Mouse (Mus musculus) hindbrain, postnatal 0 days (tissue): ENCODE results near the gene Hras. TPM values are rescaled to one million over a fixed set of nuclear protein-coding genes. Genes with fewer than 3 reads are reported as not detected.

Experiments used
- ATAC-seq: fragments of 200-750 bp; cut with Nextera tagmentation; 2 replicates; pipeline ENCODE4 v1.8.0; 2017; ENCODE audit warnings: mild to moderate bottlenecking, moderate TSS enrichment, moderate library complexity
- DNase-seq: peaks from one replicate; pipeline ENCODE4 v3.0.0-alpha.2; 2015; ENCODE audit warnings: low spot score
- H3K27ac ChIP-seq: fragments of 300-500 bp; sonication (generic); 2 replicates; pipeline ENCODE4 v1.5.1; 2014; ENCODE audit warnings: mild to moderate bottlenecking
- H3K27me3 ChIP-seq: fragments of 300-500 bp; sonication (generic); 2 replicates; pipeline ENCODE4 v1.6.1; 2014; ENCODE audit warnings: low read length, mixed read lengths; ENCODE audit not compliant: insufficient read depth
- H3K36me3 ChIP-seq: fragments of 300-500 bp; sonication (generic); 2 replicates; pipeline ENCODE4 v1.6.1; 2014; ENCODE audit warnings: low read length, mixed read lengths; ENCODE audit not compliant: insufficient read depth
- H3K4me1 ChIP-seq: fragments of 300-500 bp; sonication (generic); 2 replicates; pipeline ENCODE4 v1.6.1; 2014; ENCODE audit warnings: antibody characterized with exemption, low read length, mixed read lengths; ENCODE audit not compliant: insufficient read depth
- H3K4me2 ChIP-seq: fragments of 300-500 bp; sonication (generic); 2 replicates; pipeline ENCODE4 v1.6.1; 2014; ENCODE audit warnings: low read depth, mild to moderate bottlenecking, low read length, moderate library complexity, mixed read lengths
- H3K4me3 ChIP-seq: fragments of 300-500 bp; sonication (generic); 2 replicates; pipeline ENCODE4 v1.5.1; 2014; ENCODE audit warnings: low read length
- H3K9ac ChIP-seq: fragments of 300-500 bp; sonication (generic); replicated peaks from 2 replicates; pipeline ENCODE4 v1.6.1; 2014; ENCODE audit warnings: mild to moderate bottlenecking, low read length, moderate library complexity, mixed read lengths
- H3K9me3 ChIP-seq: fragments of 300-500 bp; sonication (generic); 2 replicates; pipeline ENCODE4 v1.6.1; 2016; ENCODE audit warnings: low read length, mixed read lengths
- CTCF ChIP-seq: IDR thresholded peaks from 2 replicates; pipeline ENCODE4 v1.5.1; 2016; ENCODE audit warnings: antibody characterized with exemption, control low read depth, low read depth
- WGBS: fragments of 180-500 bp; shearing (Covaris S2); extraction: QIAGEN DNeasy Blood & Tissue Kit; methylation state at CpG from one replicate; pipeline ENCODE4 v1.1.7; 2014; 5-methylcytosine and 5-hydroxymethylcytosine counted together
- polyA plus RNA-seq: library from polyadenylated mRNA; unstranded; fragments of >200 nt; fragmentation: Nextera tagmentation; extraction: Ambion mirVana; gene quantifications from 2 replicates; pipeline ENCODE4 v1.2.1, GENCODE M21; 2015
- total RNA-seq: library from RNA; depleted of rRNA; stranded (reverse); fragments of >200 nt; gene quantifications from 2 replicates; pipeline ENCODE4 v1.2.3, GENCODE M21; 2014

Hras gene
- total and polyA plus RNA-seq, 2 experiments from 2014 or later, result 120 to 204 TPM

GRCm38 (mm10) chr7:141227796-141228195 lies 34.0 kb upstream of the Hras start:
- Histone ChIP-seq H3K27ac (peak overlapping the region; percentile 97; the same call in 1 of the 2 replicates), H3K4me2 (peak overlapping the region; percentile 67; the same call in 1 of the 2 replicates), H3K4me1 (peaks cover 11% of the 10 kb centered on the region), H3K27me3 (no peaks in the 10 kb centered on the region), H3K9ac (no peak overlapping the region), H3K4me3 (peak overlapping the region; percentile 94; the same call in 1 of the 2 replicates), H3K9me3 (no peaks in the 10 kb centered on the region), H3K36me3 (peaks cover 15% of the 10 kb centered on the region; the same call in 1 of the 2 replicates)
- TF ChIP-seq CTCF, result no peak
- 83% methylated on average over 4 of the region's 4 CpGs for WGBS
- ATAC-seq, result no peak
- no peak for DNase-seq

- no peaks in the 10 kb centered on the region for H3K9me3 ChIP-seq
- 82% methylated on average over 6 of the region's 6 CpGs for WGBS
- TF ChIP-seq CTCF, result peak; percentile 15; the same call in 1 of the 2 replicates
- H3K9ac ChIP-seq, result no peak overlapping the region
- ATAC-seq (no peak), DNase-seq (no peak)
- H3K27ac ChIP-seq, result no peak overlapping the region
- H3K27me3 ChIP-seq, result no peaks in the 10 kb centered on the region
- H3K36me3 ChIP-seq, result peaks cover 4% of the 10 kb centered on the region; the same call in 1 of the 2 replicates
- peaks cover 20% of the 10 kb centered on the region for H3K4me1 ChIP-seq
- no peak overlapping the region for H3K4me3 ChIP-seq
- no peak overlapping the region for H3K4me2 ChIP-seq
Observed at GRCm38 (mm10) chr7:141226535-141226934, 32.7 kb upstream of the Hras start.

DNA sequence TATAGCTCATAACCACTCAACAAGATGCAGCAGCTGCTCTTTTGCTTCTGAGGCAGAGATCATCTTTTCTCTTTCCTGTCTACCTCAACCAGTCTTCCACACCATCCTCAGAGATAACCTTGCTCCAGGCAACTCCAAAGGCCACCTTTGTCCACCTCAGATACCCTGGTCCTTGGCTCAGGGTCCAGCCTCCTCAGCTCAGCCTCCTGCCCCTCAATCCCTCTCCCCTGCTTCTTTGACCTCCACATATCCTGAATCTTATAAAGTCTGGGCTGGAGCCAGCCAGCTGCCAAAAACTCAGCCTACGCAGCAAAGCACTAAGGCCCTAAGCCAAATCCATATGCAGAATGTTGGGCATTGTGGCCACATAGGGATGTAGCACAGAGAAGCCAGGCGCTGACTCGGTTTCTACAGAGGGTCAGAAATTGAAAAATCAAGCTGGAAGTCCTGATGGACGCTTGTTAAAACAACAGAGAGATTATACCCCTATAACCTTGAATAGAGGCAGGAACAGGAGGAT lies 29.0 kb upstream of the Hras start:
- ATAC-seq, result no peak

DNA sequence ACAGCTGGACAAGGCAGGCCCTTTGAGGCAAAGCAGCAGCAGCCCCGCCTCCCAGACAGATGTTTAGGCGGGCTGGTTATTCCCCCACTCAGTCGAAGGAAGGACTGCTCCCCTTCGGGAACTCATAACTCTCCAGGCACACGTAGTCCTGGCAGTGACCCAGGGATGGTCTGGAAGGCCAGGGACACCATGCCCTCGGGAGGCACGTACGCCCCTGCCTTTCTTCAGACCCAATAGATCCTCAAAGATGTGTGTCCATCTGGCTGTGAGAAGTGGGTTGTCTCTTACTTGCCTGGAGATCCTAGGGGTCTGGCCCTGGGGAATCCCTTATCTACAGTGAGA lies 28.3 kb upstream of the Hras start:
- Histone ChIP-seq H3K4me1 (peaks cover 16% of the 10 kb centered on the region), H3K4me3 (peak overlapping the region; percentile 45), H3K9me3 (no peaks in the 10 kb centered on the region), H3K36me3 (no peaks in the 10 kb centered on the region), H3K9ac (peak overlapping the region; percentile 44), H3K27ac (peak overlapping the region; percentile 36; the same call in 1 of the 2 replicates), H3K4me2 (peak overlapping the region; percentile 68), H3K27me3 (no peaks in the 10 kb centered on the region)
- 5% methylated on average over 8 of the region's 8 CpGs for WGBS
- TF ChIP-seq CTCF, result no peak
- no peak for DNase-seq
- ATAC-seq, result no peak

More for the DNA sequence above, 29.0 kb upstream of the Hras start:
- H3K4me3 ChIP-seq, result no peak overlapping the region
- H3K9me3 ChIP-seq, result no peaks in the 10 kb centered on the region
- H3K27me3 ChIP-seq, result no peaks in the 10 kb centered on the region
- peak overlapping the region; percentile 36; the same call in 1 of the 2 replicates for H3K27ac ChIP-seq
- no peaks in the 10 kb centered on the region for H3K36me3 ChIP-seq
- peaks cover 16% of the 10 kb centered on the region for H3K4me1 ChIP-seq
- no peak for TF ChIP-seq CTCF
- H3K4me2 ChIP-seq, result peak overlapping the region; percentile 68; the same call in 1 of the 2 replicates
- 83% methylated on average over 4 of the region's 4 CpGs for WGBS
- peak overlapping the region; percentile 44; the same call in 1 of the 2 replicates for H3K9ac ChIP-seq
- DNase-seq, result no peak

GRCm38 (mm10) chr7:141221249-141222125 lies 27.7 kb upstream of the Hras start:
- 2% methylated on average over 44 of the region's 44 CpGs for WGBS
- peak; percentile 98 for DNase-seq

GRCm38 (mm10) chr7:141220377-141220776 lies 26.6 kb upstream of the Hras start:
- 79% methylated on average over 1 of the region's 1 CpGs for WGBS
- Histone ChIP-seq H3K4me3 (no peak overlapping the region), H3K9me3 (no peaks in the 10 kb centered on the region), H3K36me3 (no peaks in the 10 kb centered on the region), H3K9ac (no peak overlapping the region), H3K27ac (no peak overlapping the region), H3K27me3 (no peaks in the 10 kb centered on the region), H3K4me2 (no peak overlapping the region; the same call in 1 of the 2 replicates), H3K4me1 (peaks cover 23% of the 10 kb centered on the region)
- no peak for TF ChIP-seq CTCF
- DNase-seq (no peak), ATAC-seq (no peak)

More at GRCm38 (mm10) chr7:141221249-141222125, 27.7 kb upstream of the Hras start:
- Histone ChIP-seq H3K9ac (peak overlapping the region; percentile 44), H3K4me3 (peak overlapping the region; percentile 45), H3K9me3 (no peaks in the 10 kb centered on the region), H3K36me3 (no peaks in the 10 kb centered on the region), H3K27me3 (no peaks in the 10 kb centered on the region), H3K4me1 (peaks cover 18% of the 10 kb centered on the region), H3K4me2 (peak overlapping the region; percentile 68), H3K27ac (peak overlapping the region; percentile 36; the same call in 1 of the 2 replicates)
- peak; percentile 39 for TF ChIP-seq CTCF
- ATAC-seq, result peak; percentile 98
